Mouse (Mus musculus): Measurements from ENCODE around the gene Tmem208. TPM values are rescaled to one million over a fixed set of nuclear protein-coding genes. Genes with fewer than 3 reads are reported as not detected.

Tmem208 gene
- polyA plus RNA-seq, 1 experiment from 2014 or later, result 119 TPM

DNA sequence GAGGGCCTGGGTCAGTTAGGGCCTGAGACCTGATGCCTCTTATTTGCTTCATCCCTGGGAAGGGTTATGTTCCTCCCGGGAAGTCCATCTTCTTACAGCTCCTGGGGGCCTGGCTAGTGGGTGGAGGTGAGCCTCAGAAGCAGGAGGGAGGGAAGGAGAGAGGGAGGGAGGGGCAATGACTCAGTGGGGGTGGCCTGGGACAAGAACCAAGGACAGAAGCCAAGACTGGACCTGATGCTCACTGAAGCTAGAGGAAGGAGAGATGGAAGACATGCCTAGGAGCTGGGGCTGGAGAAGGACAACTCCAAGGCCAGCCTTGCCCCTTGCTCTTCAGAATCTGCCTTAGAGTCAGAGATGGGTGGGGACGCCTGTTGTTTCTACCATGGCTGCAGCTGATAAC lies 46.9 kb downstream of the Tmem208 start, which contains the start of gene Plekhg4:
Plekhg4 (plus strand) TSS at position 243 of the 400 bp plus-strand sequence.
- H3K27ac ChIP-seq, result no peak within 1 kb of the TSS
- no peaks in the 10 kb centered on the region for H3K27me3 ChIP-seq
- H3K4me3 ChIP-seq, result no peak within 1 kb of the TSS
- no peaks in the 10 kb centered on the region; the same call in 1 of the 2 replicates for H3K9me3 ChIP-seq
- no peak for ATAC-seq (ENCODE audit: low FRiP score, low read depth)
- peaks cover 8% of the 10 kb centered on the region; the same call in 1 of the 2 replicates for H3K36me3 ChIP-seq
- peak within 1 kb of the TSS; percentile 59; the same call in 1 of the 2 replicates for H3K4me2 ChIP-seq (replicated peaks)
- H3K4me1 ChIP-seq, result peaks cover 23% of the 10 kb centered on the region
- H3K9ac ChIP-seq, result no peak within 1 kb of the TSS
- WGBS, result 53% methylated on average over 2 of the region's 2 CpGs

DNA sequence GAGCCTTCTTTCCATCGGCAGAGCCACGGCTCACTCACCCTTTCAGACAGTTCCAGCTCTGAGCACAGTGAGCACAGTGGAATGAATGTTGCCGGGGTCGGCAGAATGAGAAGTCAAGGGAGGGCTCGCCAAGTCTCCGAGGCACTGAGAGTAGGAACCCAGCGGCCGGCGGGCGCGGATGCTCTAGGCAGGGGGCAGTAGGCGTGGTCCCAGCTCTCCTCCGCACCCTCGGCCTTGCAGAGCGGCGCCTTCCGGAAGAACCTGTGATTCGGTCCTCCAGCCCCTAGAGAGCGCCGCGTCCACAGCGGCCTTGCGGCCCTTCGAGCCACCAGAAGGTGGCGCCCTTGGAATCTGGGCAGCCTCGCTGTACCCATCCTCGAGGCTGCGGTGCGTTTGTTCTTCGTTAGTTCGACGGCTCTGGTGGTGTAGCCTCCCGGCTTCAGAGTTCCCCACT lies 48.4 kb downstream of the Tmem208 start:
- Histone ChIP-seq H3K27me3 (no peaks in the 10 kb centered on the region), H3K27ac (no peak overlapping the region), H3K9me3 (no peaks in the 10 kb centered on the region; the same call in 1 of the 2 replicates), H3K4me3 (peak overlapping the region; percentile 26), H3K4me2 (replicated peaks) (peak overlapping the region; percentile 59), H3K9ac (0 out of 2 replicates have a peak overlapping the region, but pooled peaks have one; percentile 51), H3K4me1 (peaks cover 38% of the 10 kb centered on the region), H3K36me3 (no peaks in the 10 kb centered on the region; the same call in 1 of the 2 replicates)
- no peak for ATAC-seq (ENCODE audit: low FRiP score, low read depth)
- WGBS, result 30% methylated on average over 33 of the region's 33 CpGs

DNA sequence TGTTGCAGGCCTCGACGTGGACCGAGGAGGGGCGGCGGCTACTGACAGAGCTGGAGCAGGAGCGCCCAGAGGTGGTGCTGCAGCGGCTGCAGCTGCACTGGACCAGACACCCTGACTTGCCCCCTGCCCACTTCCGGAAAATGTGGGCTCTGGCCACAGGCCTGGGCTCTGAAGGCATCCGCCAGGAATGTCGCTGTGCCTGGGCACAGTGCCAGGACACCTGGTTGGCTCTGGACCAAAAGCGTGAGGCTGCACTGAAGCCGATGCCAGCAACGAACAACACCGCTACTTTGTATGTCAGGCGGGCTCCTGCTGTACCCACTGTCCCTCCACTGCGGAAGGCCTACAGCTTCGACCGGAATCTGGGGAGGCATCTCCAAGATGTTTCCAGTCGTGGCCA lies 52.5 kb downstream of the Tmem208 start:
- peak; percentile 46 for ATAC-seq (ENCODE audit: low FRiP score, low read depth)
- Histone ChIP-seq H3K36me3 (no peaks in the 10 kb centered on the region; the same call in 1 of the 2 replicates), H3K27me3 (no peaks in the 10 kb centered on the region), H3K9ac (peak overlapping the region; percentile 36; the same call in 1 of the 2 replicates), H3K27ac (peak overlapping the region; percentile 83), H3K4me1 (peaks cover 45% of the 10 kb centered on the region), H3K9me3 (peaks cover under 1% of the 10 kb centered on the region), H3K4me3 (no peak overlapping the region), H3K4me2 (replicated peaks) (peak overlapping the region; percentile 38)
- 40% methylated on average over 19 of the region's 19 CpGs for WGBS

DNA sequence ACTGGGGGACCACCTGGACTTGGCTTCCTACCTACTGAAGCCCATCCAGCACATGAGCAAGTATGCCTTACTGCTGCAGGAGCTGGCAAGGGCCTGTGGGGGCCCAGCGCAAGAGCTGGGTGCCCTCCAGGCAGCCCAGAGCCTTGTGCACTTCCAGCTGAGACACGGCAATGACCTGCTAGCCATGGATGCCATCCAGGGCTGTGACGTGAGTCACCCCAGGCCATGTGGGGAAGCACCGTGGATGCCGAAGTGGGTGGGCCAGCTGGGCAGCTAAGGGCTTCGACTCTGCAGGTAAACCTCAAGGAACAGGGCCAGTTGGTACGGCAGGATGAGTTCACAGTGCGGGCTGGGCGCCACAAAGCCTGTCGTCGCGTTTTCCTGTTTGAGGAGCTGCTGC lies 54.2 kb downstream of the Tmem208 start:
- Histone ChIP-seq H3K9me3 (peaks cover 5% of the 10 kb centered on the region; the same call in 1 of the 2 replicates), H3K27ac (no peak overlapping the region), H3K4me1 (peaks cover 43% of the 10 kb centered on the region), H3K27me3 (no peaks in the 10 kb centered on the region), H3K36me3 (no peaks in the 10 kb centered on the region), H3K4me2 (replicated peaks) (no peak overlapping the region), H3K9ac (0 out of 2 replicates have a peak overlapping the region, but pooled peaks have one; percentile 13), H3K4me3 (no peak overlapping the region)
- ATAC-seq (ENCODE audit: low FRiP score, low read depth), result no peak
- WGBS, result 76% methylated on average over 12 of the region's 12 CpGs

DNA sequence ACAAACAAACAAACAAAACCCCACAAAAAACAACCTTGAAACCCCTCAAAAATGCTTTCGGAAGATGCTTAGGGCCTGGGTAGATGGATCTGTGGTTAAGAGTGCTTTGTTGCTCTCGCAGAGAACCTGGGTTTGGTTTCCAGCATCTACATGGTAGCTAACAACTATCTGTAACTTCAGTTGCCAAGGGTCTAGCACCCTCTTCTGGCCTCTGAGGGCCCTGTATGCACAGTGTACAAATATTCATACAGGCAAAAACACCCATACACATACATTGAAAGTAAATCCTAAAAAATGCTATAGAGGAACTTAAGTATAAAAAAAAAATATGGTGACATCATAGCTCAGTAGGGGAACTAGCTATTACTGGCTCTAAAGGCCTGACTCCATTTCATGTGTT lies 57.9 kb downstream of the Tmem208 start:
- Histone ChIP-seq H3K27ac (no peak overlapping the region), H3K36me3 (no peaks in the 10 kb centered on the region), H3K4me2 (replicated peaks) (no peak overlapping the region), H3K27me3 (no peaks in the 10 kb centered on the region), H3K4me3 (no peak overlapping the region), H3K4me1 (peaks cover 43% of the 10 kb centered on the region), H3K9me3 (peaks cover 5% of the 10 kb centered on the region; the same call in 1 of the 2 replicates), H3K9ac (no peak overlapping the region)
- WGBS, result 96% methylated on average over 2 of the region's 2 CpGs
- no peak for ATAC-seq (ENCODE audit: low FRiP score, low read depth)

MicroRNA genes within 50 kb of the gene (microRNA counts, 519-probe panel; counts per million panel counts)
- microRNA mmu-miR-328, result 2,500 counts per million, percentile 35 among the panel's probes with 10 or more counts

Small RNA genes within 50 kb of the gene (microRNA-seq; reads per million reads assigned to microRNA genes)
- gene Gm27320 (not detected), gene Mir328 (155 reads per million, percentile 58 among the genes with 10 or more reads in this experiment)

Other genes with a start within 250 kb of the Tmem208 start
- gene Ces3b, start 242.6 kb upstream of the Tmem208 start, polyA plus RNA-seq (2015; fragmentation: Nextera tagmentation; extraction: Ambion mirVana), result not detected in 2 replicates
- not detected in 2 replicates for gene Ces4a, start 194.6 kb upstream of the Tmem208 start, polyA plus RNA-seq (2015; fragmentation: Nextera tagmentation; extraction: Ambion mirVana)
- 97.1 and 101 TPM in 2 replicates for gene Cbfb, start 155.7 kb upstream of the Tmem208 start, polyA plus RNA-seq (2015; fragmentation: Nextera tagmentation; extraction: Ambion mirVana)
- gene D230025D16Rik, start 101.2 kb upstream of the Tmem208 start, polyA plus RNA-seq (2015; fragmentation: Nextera tagmentation; extraction: Ambion mirVana), result 27.3 and 27.6 TPM in 2 replicates
- 24.7 and 25.4 TPM in 2 replicates for gene B3gnt9, start 71.2 kb upstream of the Tmem208 start, polyA plus RNA-seq (2015; fragmentation: Nextera tagmentation; extraction: Ambion mirVana)
- gene Tradd, start 61.7 kb upstream of the Tmem208 start, polyA plus RNA-seq (2015; fragmentation: Nextera tagmentation; extraction: Ambion mirVana), result 20.1 and 23.2 TPM in 2 replicates
- gene Fbxl8, start 61.7 kb upstream of the Tmem208 start, polyA plus RNA-seq (2015; fragmentation: Nextera tagmentation; extraction: Ambion mirVana), result 2.6 and 2.8 TPM in 2 replicates
- gene Hsf4, start 56.6 kb upstream of the Tmem208 start, polyA plus RNA-seq (2015; fragmentation: Nextera tagmentation; extraction: Ambion mirVana), result 0.11 and 0.19 TPM in 2 replicates
- gene Nol3, start 50.2 kb upstream of the Tmem208 start, polyA plus RNA-seq (2015; fragmentation: Nextera tagmentation; extraction: Ambion mirVana), result 2.7 and 3.1 TPM in 2 replicates
- gene 4931428F04Rik, start 36.5 kb upstream of the Tmem208 start, polyA plus RNA-seq (2015; fragmentation: Nextera tagmentation; extraction: Ambion mirVana), result 16.3 TPM in 2 replicates
- 8.3 and 9.1 TPM in 2 replicates for gene Exoc3l, start 30.3 kb upstream of the Tmem208 start, polyA plus RNA-seq (2015; fragmentation: Nextera tagmentation; extraction: Ambion mirVana)
- gene E2f4, start 28.7 kb upstream of the Tmem208 start, polyA plus RNA-seq (2015; fragmentation: Nextera tagmentation; extraction: Ambion mirVana), result 73.6 and 75.4 TPM in 2 replicates
- 3.9 and 5.1 TPM in 2 replicates for gene Elmo3, start 20.8 kb upstream of the Tmem208 start, polyA plus RNA-seq (2015; fragmentation: Nextera tagmentation; extraction: Ambion mirVana)
- 1.8 and 2.7 TPM in 2 replicates for gene Lrrc29, start 76 bp upstream of the Tmem208 start, polyA plus RNA-seq (2015; fragmentation: Nextera tagmentation; extraction: Ambion mirVana)
- 2.1 and 2.3 TPM in 2 replicates for gene Fhod1, start 21.6 kb downstream of the Tmem208 start, polyA plus RNA-seq (2015; fragmentation: Nextera tagmentation; extraction: Ambion mirVana)
- 6.0 and 6.4 TPM in 2 replicates for gene Slc9a5, start 22.5 kb downstream of the Tmem208 start, polyA plus RNA-seq (2015; fragmentation: Nextera tagmentation; extraction: Ambion mirVana)
- gene Plekhg4, start 46.9 kb downstream of the Tmem208 start, polyA plus RNA-seq (2015; fragmentation: Nextera tagmentation; extraction: Ambion mirVana), result 0.73 and 1.2 TPM in 2 replicates
- gene Kctd19, start 87.1 kb downstream of the Tmem208 start, polyA plus RNA-seq (2015; fragmentation: Nextera tagmentation; extraction: Ambion mirVana), result not detected in 2 replicates
- gene Lrrc36, start 87.2 kb downstream of the Tmem208 start, polyA plus RNA-seq (2015; fragmentation: Nextera tagmentation; extraction: Ambion mirVana), result 0.36 and 0.55 TPM in 2 replicates
- gene Tppp3, start 145.2 kb downstream of the Tmem208 start, polyA plus RNA-seq (2015; fragmentation: Nextera tagmentation; extraction: Ambion mirVana), result 65.4 and 71.1 TPM in 2 replicates
- 42.5 and 45.3 TPM in 2 replicates for gene Zdhhc1, start 170.5 kb downstream of the Tmem208 start, polyA plus RNA-seq (2015; fragmentation: Nextera tagmentation; extraction: Ambion mirVana)
- gene Hsd11b2, start 192.4 kb downstream of the Tmem208 start, polyA plus RNA-seq (2015; fragmentation: Nextera tagmentation; extraction: Ambion mirVana), result 5.9 and 7.6 TPM in 2 replicates
- 82.5 and 83.5 TPM in 2 replicates for gene Atp6v0d1, start 239.7 kb downstream of the Tmem208 start, polyA plus RNA-seq (2015; fragmentation: Nextera tagmentation; extraction: Ambion mirVana)

Data from limb, embryonic 13.5 days (tissue).